Mouse (Mus musculus): ENCODE measurements around the gene Lrp5. TPM values are rescaled to one million over a fixed set of nuclear protein-coding genes. Genes with fewer than 3 reads are reported as not detected.

Lrp5 gene
- total RNA-seq, 2 experiments from 2014 or later, result 47.8 to 52.8 TPM

GRCm38 (mm10) chr19:3699508-3700438, 13.4 kb upstream of the Lrp5 start:
- peak; percentile 81 to 87 for DNase-seq
- intact Hi-C loops (cut with DNase I), result loop anchor here (2.0 kb wide), 2 partner anchors 19 to 75 kb away; no protein-coding TSS in a partner anchor

DNA sequence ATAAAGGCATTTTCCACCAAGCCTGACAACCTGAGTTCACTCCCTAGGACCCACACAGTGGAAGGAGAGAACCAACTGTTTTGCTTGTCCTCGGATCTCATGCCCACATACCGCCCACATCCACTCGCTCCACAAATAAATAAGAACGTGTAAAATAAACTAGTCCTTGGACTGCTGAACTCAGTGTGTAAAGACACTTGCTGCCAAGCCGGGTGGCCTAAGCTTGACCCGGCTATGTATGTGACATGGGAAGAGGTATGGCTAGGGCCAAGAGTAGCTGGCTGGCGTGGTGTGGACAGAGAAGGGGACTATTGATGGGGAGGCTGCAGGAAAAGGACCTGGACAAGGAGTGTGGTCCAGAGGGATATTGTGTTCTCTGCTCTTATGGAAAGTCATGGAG, 11.7 kb upstream of the Lrp5 start:
- intact Hi-C loops (cut with DNase I), result loop anchor here (2.0 kb wide), 1 partner anchor 73 kb away; no protein-coding TSS in a partner anchor
- DNase-seq, result no peak

GRCm38 (mm10) chr19:3695976-3696375, 9.6 kb upstream of the Lrp5 start:
- intact Hi-C loops (cut with DNase I), result no loop called here
- no peak for DNase-seq

DNA sequence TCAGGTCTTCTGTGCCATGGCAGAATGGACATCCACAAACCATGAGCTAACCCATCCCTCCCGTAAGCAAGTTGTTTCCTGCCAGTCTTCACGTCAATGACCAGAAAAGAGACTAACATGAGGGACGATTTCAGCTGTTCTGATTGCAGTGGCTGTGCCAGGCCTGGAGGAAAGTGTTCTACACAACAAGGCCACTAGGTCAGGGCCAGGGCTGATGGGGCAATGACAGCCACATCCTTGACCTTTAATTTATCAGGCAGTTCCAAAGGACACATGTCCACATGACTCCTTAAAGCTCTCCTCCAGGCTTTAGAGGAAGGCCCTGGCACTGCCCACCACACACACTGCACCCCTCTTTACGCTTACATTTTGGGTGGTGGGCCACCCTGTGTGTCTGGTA, 9.1 kb upstream of the Lrp5 start:
- no peak for DNase-seq
- intact Hi-C loops (cut with DNase I), result no loop called here

- DNase-seq, result no peak
- intact Hi-C loops (cut with DNase I), result no loop called here
These were observed 8.6 kb upstream of the Lrp5 start for GRCm38 (mm10) chr19:3695006-3695405.

DNA sequence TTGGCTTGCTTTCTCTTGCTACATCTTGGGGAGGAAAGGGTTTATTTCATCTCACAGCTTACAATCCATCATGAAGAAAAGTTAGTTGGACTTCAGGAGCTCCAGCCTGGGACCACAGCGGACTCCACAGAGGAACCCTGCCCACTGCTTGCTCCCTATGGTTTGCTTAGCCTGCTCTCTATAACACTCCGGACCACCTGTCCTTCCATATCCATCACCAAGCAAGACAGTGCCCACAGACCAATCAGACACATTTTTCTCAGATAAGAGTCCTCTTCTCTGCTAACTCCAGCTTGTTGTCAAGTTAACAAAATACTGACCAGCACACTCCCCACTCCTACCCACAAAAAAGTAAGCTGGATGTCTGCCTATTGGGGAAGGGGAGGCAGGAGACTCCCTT, 8.1 kb upstream of the Lrp5 start:
- no peak for DNase-seq
- intact Hi-C loops (cut with DNase I), result no loop called here

- intact Hi-C loops (cut with DNase I), result no loop called here
- DNase-seq, result no peak
These were observed 6.2 kb upstream of the Lrp5 start for GRCm38 (mm10) chr19:3692414-3693145.

GRCm38 (mm10) chr19:3691337-3691736, 5.0 kb upstream of the Lrp5 start:
- DNase-seq, result no peak
- intact Hi-C loops (cut with DNase I), result no loop called here

- DNase-seq, result peak; percentile 31 to 38
- intact Hi-C loops (cut with DNase I), result loop anchor here (10.0 kb wide), 1 partner anchor 363 kb away; the partner anchor contains the start of gene Cpt1a
These were observed 1.4 kb upstream of the Lrp5 start for GRCm38 (mm10) chr19:3687676-3688171.

- peak; percentile 55 to 61 for DNase-seq
- intact Hi-C loops (cut with DNase I), result loop anchor here (2.0 to 10.0 kb wide), 3 partner anchors 17 to 361 kb away; partner anchors contain the start of gene Cpt1a
These were observed 651 bp downstream of the Lrp5 start for GRCm38 (mm10) chr19:3685611-3686214.

DNA sequence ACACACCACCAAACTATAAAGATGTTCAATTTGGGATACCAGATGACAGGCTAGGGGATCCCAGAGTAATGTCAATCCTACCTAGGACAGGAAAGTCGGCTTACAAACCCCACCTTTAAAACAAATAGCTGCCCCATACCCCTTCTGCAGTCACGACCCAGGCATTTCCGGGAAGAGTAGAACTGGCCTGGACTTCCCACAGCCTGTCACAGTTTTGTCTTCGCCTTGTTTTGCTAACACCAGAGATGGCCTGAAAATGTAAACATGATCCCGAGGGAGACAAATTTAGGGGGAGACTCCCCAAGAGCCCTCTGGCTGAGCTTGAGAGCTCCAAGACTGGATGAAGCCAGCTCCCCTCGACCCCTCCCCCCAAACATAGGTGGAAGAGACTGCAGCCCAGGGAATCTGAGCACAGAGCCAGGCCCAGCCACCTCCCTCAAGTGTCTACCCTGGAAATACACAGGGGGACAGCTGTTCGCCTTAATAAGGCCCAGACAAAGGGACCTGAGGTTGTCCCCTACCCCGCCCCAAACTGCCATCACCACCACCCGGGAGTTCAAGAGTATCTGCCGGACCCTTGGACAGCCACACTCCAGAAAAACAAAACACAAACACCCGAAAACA, 1.3 kb downstream of the Lrp5 start:
- intact Hi-C loops (cut with DNase I), result loop anchor here (2.0 to 10.0 kb wide), 4 partner anchors 16 to 360 kb away; partner anchors contain the start of gene Cpt1a

GRCm38 (mm10) chr19:3684414-3684813, 1.9 kb downstream of the Lrp5 start:
- intact Hi-C loops (cut with DNase I), result loop anchor here (2.0 to 10.0 kb wide), 4 partner anchors 16 to 360 kb away; partner anchors contain the start of gene Cpt1a
- no peak for DNase-seq

More for the DNA sequence above, 1.3 kb downstream of the Lrp5 start:
- peak in 1 of 2 experiments; percentile 22 for DNase-seq

GRCm38 (mm10) chr19:3681310-3681934, 4.9 kb downstream of the Lrp5 start:
- intact Hi-C loops (cut with DNase I), result loop anchor here (5.0 to 10.0 kb wide), 2 partner anchors 39 to 357 kb away; partner anchors contain the start of gene Cpt1a
- peak; percentile 91 to 92 for DNase-seq

DNA sequence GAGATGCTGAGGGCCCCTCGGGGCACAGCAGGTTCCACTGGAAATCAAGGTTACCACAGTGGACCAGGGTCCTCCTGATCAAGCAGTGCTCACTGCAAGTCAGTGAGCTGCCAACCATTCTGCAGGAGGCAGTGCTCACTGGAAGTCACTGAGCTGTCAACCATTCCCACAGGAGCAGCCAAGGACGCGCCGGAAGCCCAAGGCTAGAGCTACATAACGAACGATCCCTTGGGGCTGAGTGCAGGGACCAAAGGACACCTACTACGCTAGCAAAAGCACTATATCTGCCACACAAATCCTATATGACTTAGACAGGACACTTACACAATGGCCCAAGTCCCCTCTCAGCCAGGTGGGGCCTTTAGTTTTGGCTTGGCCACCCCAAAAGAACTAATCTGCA, 5.6 kb downstream of the Lrp5 start:
- intact Hi-C loops (cut with DNase I), result loop anchor here (5.0 to 10.0 kb wide), 2 partner anchors 38 to 356 kb away; partner anchors contain the start of gene Cpt1a
- DNase-seq, result peak; percentile 43 to 49

DNA sequence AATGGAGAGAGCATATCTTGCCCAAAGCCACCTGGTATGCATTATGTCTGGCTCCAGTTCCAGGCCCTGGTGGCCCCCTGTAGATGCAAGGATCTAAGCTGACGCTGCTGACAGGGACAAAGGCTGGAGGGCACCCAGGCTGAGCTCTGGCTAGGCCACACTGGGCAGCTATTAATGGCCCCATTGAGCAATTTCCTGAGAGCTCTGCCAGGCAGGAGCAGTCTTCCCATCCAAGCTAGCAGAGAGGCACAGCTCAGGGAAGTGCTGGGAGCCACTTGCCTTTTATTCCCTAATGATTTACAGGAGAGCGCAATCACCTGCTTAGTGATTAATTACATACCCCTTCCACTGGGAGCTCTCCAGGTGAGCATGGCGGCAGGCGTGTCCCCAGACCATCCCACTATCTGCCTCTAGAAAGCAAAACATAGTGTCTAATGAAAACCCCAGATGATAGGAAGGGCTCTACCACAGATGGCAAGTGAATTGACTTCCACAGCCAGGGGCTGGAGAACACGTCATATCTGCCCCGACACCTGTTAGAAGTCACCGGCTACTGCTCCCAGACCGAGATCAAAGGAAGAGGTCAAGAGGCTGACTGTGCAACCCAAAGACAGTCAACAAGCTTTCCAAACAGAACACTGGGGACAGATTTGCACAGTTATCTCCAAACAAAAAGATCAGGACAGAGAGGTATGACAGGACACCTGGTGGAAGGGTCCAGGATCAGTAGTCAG, 12.1 kb downstream of the Lrp5 start:
- DNase-seq, result peak in 1 of 2 experiments; percentile 48
- intact Hi-C loops (cut with DNase I), result no loop called here

DNA sequence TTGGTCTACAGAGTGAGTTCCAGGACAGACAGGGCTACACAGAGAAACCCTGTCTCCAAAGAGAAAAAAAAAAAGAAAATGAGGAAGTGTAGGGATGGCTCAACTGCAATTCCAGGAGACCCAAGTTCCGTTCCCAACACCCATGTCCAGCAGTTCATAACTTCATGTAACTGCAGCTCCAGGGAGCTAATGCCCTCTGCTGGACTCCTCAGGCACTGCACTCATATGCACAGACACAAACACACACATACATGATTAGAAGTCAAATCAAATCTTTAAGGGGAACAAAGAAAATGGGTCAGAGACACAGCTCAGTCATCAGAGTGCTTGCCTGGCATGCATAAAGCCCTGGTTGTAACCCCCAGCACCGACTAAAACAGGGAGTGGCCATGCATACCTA, 13.2 kb downstream of the Lrp5 start:
- intact Hi-C loops (cut with DNase I), result no loop called here
- DNase-seq, result no peak

- peak; percentile 53 to 60 for DNase-seq
- intact Hi-C loops (cut with DNase I), result loop anchor here (2.0 kb wide), 1 partner anchor 16 kb away; no protein-coding TSS in a partner anchor
These were observed 17.3 kb downstream of the Lrp5 start for GRCm38 (mm10) chr19:3669100-3669499.

GRCm38 (mm10) chr19:3668551-3668950, 17.8 kb downstream of the Lrp5 start:
- intact Hi-C loops (cut with DNase I), result loop anchor here (2.0 kb wide), 1 partner anchor 16 kb away; no protein-coding TSS in a partner anchor
- no peak for DNase-seq
